Mouse (Mus musculus) gastrocnemius, postnatal 10 days (tissue): ENCODE data around the gene Evl. TPM values are rescaled to one million over a fixed set of nuclear protein-coding genes. Genes with fewer than 3 reads are reported as not detected.

Source experiments
- microRNA-seq, 2 experiments: library from miRNA; unstranded; fragments of <30 nt; microRNA quantifications; one replicate each; pipeline ENCODE4 v1.2.0; 2021
- total RNA-seq, 2 experiments: library from RNA; stranded (reverse); gene quantifications; 2 replicates each; pipeline ENCODE4 v1.2.3; 2021

Evl gene
- total RNA-seq, 2 experiments from 2014 or later = 46.3 to 55.1 TPM

Small RNA genes within 50 kb of the gene (microRNA-seq; reads per million reads assigned to microRNA genes)
- gene Gm23872 (0 reads per million in 2 experiments), gene Mir342 (963 to 1,059 reads per million in 2 experiments)

Other genes starting within 250 kb of the Evl start
- gene Hhipl1, start 248.4 kb upstream of the Evl start, total RNA-seq = under 1 TPM; 0.38 to 0.54 TPM
- 1 to 10 TPM; 1.1 to 1.5 TPM for gene Cyp46a1, start 220.3 kb upstream of the Evl start, total RNA-seq
- gene Eml1, start 183.8 kb upstream of the Evl start, total RNA-seq = 100 to 1,000 TPM; 127 to 132 TPM
- under 1 TPM; 0.19 to 0.20 TPM for gene Degs2, start 147.6 kb downstream of the Evl start, total RNA-seq
- 10 to 100 TPM; 25.0 to 35.5 TPM for gene Yy1, start 238.3 kb downstream of the Evl start, total RNA-seq